Mouse (Mus musculus) limb, embryonic 13.5 days (tissue): ENCODE measurements around the gene Rin1. TPM values are rescaled to one million over a fixed set of nuclear protein-coding genes. Genes with fewer than 3 reads are reported as not detected.

Experiments
- ATAC-seq: fragments of 200-750 bp; cut with Nextera tagmentation; 2 replicates; pipeline ENCODE4 v1.8.0; 2017; ENCODE audit warnings: low read depth, moderate number of reproducible peaks, moderate TSS enrichment; ENCODE audit not compliant: low FRiP score
- H3K27ac ChIP-seq: fragments of 300-500 bp; sonication (generic); 2 replicates; pipeline ENCODE4 v1.5.1; 2015; ENCODE audit warnings: inconsistent platforms, mild to moderate bottlenecking, moderate library complexity
- H3K27me3 ChIP-seq: fragments of 300-500 bp; sonication (generic); 2 replicates; pipeline ENCODE4 v1.6.1; 2015; ENCODE audit warnings: mild to moderate bottlenecking, inconsistent platforms
- H3K36me3 ChIP-seq: fragments of 300-500 bp; sonication (generic); 2 replicates; pipeline ENCODE4 v1.6.1; 2015; ENCODE audit warnings: inconsistent platforms, mild to moderate bottlenecking, moderate library complexity
- H3K4me1 ChIP-seq: fragments of 300-500 bp; sonication (generic); 2 replicates; pipeline ENCODE4 v1.6.1; 2015; ENCODE audit warnings: inconsistent platforms
- H3K4me2 ChIP-seq: fragments of 300-500 bp; sonication (generic); replicated peaks from 2 replicates; pipeline ENCODE4 v1.6.1; 2015; ENCODE audit warnings: inconsistent platforms, mild to moderate bottlenecking, moderate library complexity
- H3K4me3 ChIP-seq: fragments of 300-500 bp; sonication (generic); 2 replicates; pipeline ENCODE4 v1.5.1; 2015; ENCODE audit warnings: moderate library complexity, mild to moderate bottlenecking, inconsistent platforms
- H3K9ac ChIP-seq: fragments of 300-500 bp; sonication (generic); 2 replicates; pipeline ENCODE4 v1.6.1; 2015; ENCODE audit warnings: mild to moderate bottlenecking, inconsistent platforms
- H3K9me3 ChIP-seq: fragments of 300-500 bp; sonication (generic); 2 replicates; pipeline ENCODE4 v1.6.1; 2016; ENCODE audit warnings: inconsistent platforms
- WGBS: fragments of 180-500 bp; shearing (Covaris S2); methylation state at CpG from one replicate; pipeline ENCODE4 v1.1.7; 2015; 5-methylcytosine and 5-hydroxymethylcytosine counted together
- polyA plus RNA-seq: library from polyadenylated mRNA; unstranded; fragments of >200 nt; fragmentation: Nextera tagmentation; extraction: Ambion mirVana; gene quantifications from 2 replicates; pipeline ENCODE4 v1.2.1, GENCODE M21; 2015

Gene Rin1
- polyA plus RNA-seq, 1 experiment from 2014 or later: 1.7 TPM

GRCm38 (mm10) chr19:5060365-5061330 lies 10.4 kb downstream of the Rin1 start:
- H3K36me3 ChIP-seq: no peaks in the 10 kb centered on the region
- no peak overlapping the region for H3K9ac ChIP-seq
- ATAC-seq: peak; percentile 39; the same call in 1 of the 2 replicates
- no peak overlapping the region for H3K4me3 ChIP-seq
- no peaks in the 10 kb centered on the region for H3K9me3 ChIP-seq
- WGBS: 26% methylated on average over 5 of the region's 5 CpGs
- H3K4me1 ChIP-seq: peaks cover 51% of the 10 kb centered on the region
- H3K27me3 ChIP-seq: no peaks in the 10 kb centered on the region
- no peak overlapping the region for H3K4me2 ChIP-seq
- H3K27ac ChIP-seq: peak overlapping the region; percentile 44; the same call in 1 of the 2 replicates

- H3K4me3 ChIP-seq: no peak overlapping the region
- WGBS: 88% methylated on average over 5 of the region's 5 CpGs
- no peak overlapping the region for H3K27ac ChIP-seq
Observed at GRCm38 (mm10) chr19:5062041-5062440, 11.8 kb downstream of the Rin1 start.

GRCm38 (mm10) chr19:5062446-5062845 lies 12.2 kb downstream of the Rin1 start:
- no peak overlapping the region for H3K27ac ChIP-seq
- no peak overlapping the region for H3K4me3 ChIP-seq
- peaks cover 56% of the 10 kb centered on the region for H3K4me1 ChIP-seq

More at GRCm38 (mm10) chr19:5062041-5062440, 11.8 kb downstream of the Rin1 start:
- Histone ChIP-seq H3K36me3 (no peaks in the 10 kb centered on the region), H3K4me1 (peaks cover 51% of the 10 kb centered on the region), H3K9ac (no peak overlapping the region), H3K27me3 (no peaks in the 10 kb centered on the region), H3K9me3 (no peaks in the 10 kb centered on the region), H3K4me2 (no peak overlapping the region)
- no peak for ATAC-seq

GRCm38 (mm10) chr19:5065104-5065503 lies 14.8 kb downstream of the Rin1 start:
- Histone ChIP-seq H3K4me1 (peaks cover 53% of the 10 kb centered on the region), H3K27ac (no peak overlapping the region)

More at GRCm38 (mm10) chr19:5062446-5062845, 12.2 kb downstream of the Rin1 start:
- H3K4me2 ChIP-seq: no peak overlapping the region
- no peak for ATAC-seq
- no peaks in the 10 kb centered on the region for H3K9me3 ChIP-seq
- no peaks in the 10 kb centered on the region for H3K36me3 ChIP-seq
- H3K9ac ChIP-seq: no peak overlapping the region
- no peaks in the 10 kb centered on the region for H3K27me3 ChIP-seq
- 46% methylated on average over 6 of the region's 6 CpGs for WGBS

GRCm38 (mm10) chr19:5067040-5067799 lies 16.9 kb downstream of the Rin1 start:
- Histone ChIP-seq H3K27me3 (no peaks in the 10 kb centered on the region; the same call in 1 of the 2 replicates), H3K4me1 (peaks cover 54% of the 10 kb centered on the region), H3K36me3 (no peaks in the 10 kb centered on the region), H3K4me2 (peak overlapping the region; percentile 97), H3K9ac (peak overlapping the region; percentile 91), H3K9me3 (no peaks in the 10 kb centered on the region), H3K4me3 (peak overlapping the region; percentile 71), H3K27ac (peak overlapping the region; percentile 98)
- no peak for ATAC-seq
- 3% methylated on average over 15 of the region's 15 CpGs for WGBS

More at GRCm38 (mm10) chr19:5065104-5065503, 14.8 kb downstream of the Rin1 start:
- Histone ChIP-seq H3K9me3 (no peaks in the 10 kb centered on the region), H3K4me2 (no peak overlapping the region), H3K36me3 (no peaks in the 10 kb centered on the region), H3K9ac (0 out of 2 replicates have a peak overlapping the region, but pooled peaks have one; percentile 19), H3K4me3 (no peak overlapping the region), H3K27me3 (no peaks in the 10 kb centered on the region; the same call in 1 of the 2 replicates)
- WGBS: 72% methylated on average over 7 of the region's 7 CpGs
- no peak for ATAC-seq

GRCm38 (mm10) chr19:5067867-5068569 lies 17.7 kb downstream of the Rin1 start, which contains the start of gene Cd248:
Gene Cd248 (plus strand): TSS chr19:5068078.
- WGBS: under 1% methylated on average over 55 of the region's 56 CpGs
- H3K27ac ChIP-seq: peak within 1 kb of the TSS; percentile 98
- peak within 1 kb of the TSS; percentile 91 for H3K9ac ChIP-seq
- no peaks in the 10 kb centered on the region for H3K9me3 ChIP-seq
- peak; percentile 45 for ATAC-seq
- H3K4me2 ChIP-seq: peak within 1 kb of the TSS; percentile 97
- H3K4me3 ChIP-seq: peak within 1 kb of the TSS; percentile 71
- H3K4me1 ChIP-seq: peaks cover 61% of the 10 kb centered on the region
- H3K36me3 ChIP-seq: no peaks in the 10 kb centered on the region
- H3K27me3 ChIP-seq: no peaks in the 10 kb centered on the region; the same call in 1 of the 2 replicates

GRCm38 (mm10) chr19:5068570-5069234 lies 18.4 kb downstream of the Rin1 start:
- no peaks in the 10 kb centered on the region; the same call in 1 of the 2 replicates for H3K27me3 ChIP-seq
- peak overlapping the region; percentile 98 for H3K27ac ChIP-seq
- ATAC-seq: no peak
- peak overlapping the region; percentile 91 for H3K9ac ChIP-seq
- H3K4me1 ChIP-seq: peaks cover 61% of the 10 kb centered on the region
- H3K36me3 ChIP-seq: no peaks in the 10 kb centered on the region
- H3K4me3 ChIP-seq: peak overlapping the region; percentile 71
- 37% methylated on average over 21 of the region's 21 CpGs for WGBS
- H3K4me2 ChIP-seq: peak overlapping the region; percentile 97
- no peaks in the 10 kb centered on the region for H3K9me3 ChIP-seq

- peak overlapping the region; percentile 98; the same call in 1 of the 2 replicates for H3K27ac ChIP-seq
- H3K36me3 ChIP-seq: no peaks in the 10 kb centered on the region
- H3K4me1 ChIP-seq: peaks cover 61% of the 10 kb centered on the region
- ATAC-seq: no peak
- peak overlapping the region; percentile 71 for H3K4me3 ChIP-seq
- 68% methylated on average over 5 of the region's 5 CpGs for WGBS
- H3K9me3 ChIP-seq: no peaks in the 10 kb centered on the region
- peak overlapping the region; percentile 91 for H3K9ac ChIP-seq
- H3K4me2 ChIP-seq: peak overlapping the region; percentile 97
- H3K27me3 ChIP-seq: no peaks in the 10 kb centered on the region; the same call in 1 of the 2 replicates
Observed at GRCm38 (mm10) chr19:5069486-5069885, 19.2 kb downstream of the Rin1 start.

- H3K27me3 ChIP-seq: no peaks in the 10 kb centered on the region; the same call in 1 of the 2 replicates
- 77% methylated on average over 7 of the region's 7 CpGs for WGBS
- H3K4me3 ChIP-seq: peak overlapping the region; percentile 71
- peak overlapping the region; percentile 97 for H3K4me2 ChIP-seq
- peak overlapping the region; percentile 69; the same call in 1 of the 2 replicates for H3K9ac ChIP-seq
- H3K27ac ChIP-seq: peak overlapping the region; percentile 98
- peaks cover 58% of the 10 kb centered on the region for H3K4me1 ChIP-seq
- no peaks in the 10 kb centered on the region for H3K36me3 ChIP-seq
- ATAC-seq: no peak
- no peaks in the 10 kb centered on the region for H3K9me3 ChIP-seq
Observed at GRCm38 (mm10) chr19:5069978-5070377, 19.7 kb downstream of the Rin1 start.

- H3K4me1 ChIP-seq: peaks cover 54% of the 10 kb centered on the region
- ATAC-seq: no peak
- WGBS: 3% methylated on average over 11 of the region's 11 CpGs
Observed at GRCm38 (mm10) chr19:5071077-5071476, 20.8 kb downstream of the Rin1 start.

More at GRCm38 (mm10) chr19:5071077-5071476, 20.8 kb downstream of the Rin1 start:
- Histone ChIP-seq H3K4me2 (peak overlapping the region; percentile 97), H3K9ac (peak overlapping the region; percentile 69), H3K9me3 (no peaks in the 10 kb centered on the region), H3K27ac (peak overlapping the region; percentile 98), H3K27me3 (no peaks in the 10 kb centered on the region; the same call in 1 of the 2 replicates), H3K4me3 (peak overlapping the region; percentile 71), H3K36me3 (no peaks in the 10 kb centered on the region)
